Mouse (Mus musculus): ENCODE measurements around the gene Neu4. TPM values are rescaled to one million over a fixed set of nuclear protein-coding genes. Genes with fewer than 3 reads are reported as not detected.
"Not testable (repeated sequence)": the region's sequence is repeated elsewhere in the genome, so short reads cannot be mapped to it uniquely, and the experiment has no call there.

Gene Neu4
- polyA plus RNA-seq, 1 experiment: not detected

DNA sequence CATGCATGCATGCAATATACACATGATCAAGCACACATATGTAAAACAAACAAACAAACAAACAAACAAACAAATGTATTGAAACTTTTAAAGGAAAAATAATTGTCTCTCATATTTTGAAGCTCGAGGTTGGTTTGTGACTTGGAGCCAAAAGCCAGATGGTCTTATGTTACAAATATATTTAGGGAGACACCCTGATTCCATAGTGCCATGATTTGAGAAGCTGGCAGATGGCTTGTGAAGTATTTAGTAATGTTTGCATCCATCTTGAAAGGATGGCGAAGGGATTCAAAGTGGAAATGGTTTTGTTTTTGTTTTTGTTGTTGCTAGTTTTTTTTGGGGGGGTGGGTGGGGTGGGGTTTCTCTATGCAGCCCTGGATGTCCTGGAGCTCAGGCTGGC lies 19.2 kb upstream of the Neu4 start:
- H3K27ac ChIP-seq (ENCODE audit: control insufficient read depth, insufficient read depth, low read depth, low read length, poor library complexity): no peak overlapping the region
- 67% methylated on average over 2 of the region's 2 CpGs for WGBS
- no peak overlapping the region for H3K4me3 ChIP-seq (replicated peaks; ENCODE audit: control insufficient read depth, low read depth, low read length)
- H3K4me1 ChIP-seq (ENCODE audit: control insufficient read depth, insufficient read depth, low read length): no peaks in the 10 kb centered on the region
- TF ChIP-seq CTCF (IDR thresholded peaks at IDR 0.05; ENCODE audit: control insufficient read depth, insufficient read depth, low read length) (no peak), POLR2A (IDR thresholded peaks at IDR 0.05; ENCODE audit: borderline replicate concordance, control insufficient read depth, low read depth, low read length) (no peak)

DNA sequence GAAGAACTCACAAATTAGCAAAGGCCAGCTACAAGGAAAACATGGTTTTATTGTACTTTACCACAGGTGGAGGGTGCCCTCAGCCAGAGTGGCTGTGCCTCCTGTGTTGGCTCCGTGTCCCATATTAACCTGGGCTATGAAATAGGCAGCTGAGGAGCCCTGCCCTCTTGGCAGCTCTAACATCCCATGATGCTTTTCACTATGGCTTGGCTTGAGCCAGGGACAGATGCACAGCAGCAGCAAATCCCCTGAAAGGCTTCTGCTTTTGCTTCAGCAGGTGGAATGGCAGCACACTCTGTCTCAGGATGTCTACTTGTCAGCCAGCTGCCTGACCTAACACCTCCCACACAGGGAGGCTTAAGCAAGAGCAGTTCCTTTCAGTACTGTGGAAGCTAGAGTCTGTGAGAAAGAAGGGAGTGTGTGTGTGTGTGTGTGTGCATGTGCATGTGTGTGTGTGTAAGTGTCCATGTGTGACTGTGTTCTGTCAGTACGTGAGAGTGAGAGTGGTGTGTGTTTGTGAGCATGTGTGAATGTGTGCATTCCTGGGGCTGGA lies 14.2 kb upstream of the Neu4 start:
- H3K4me1 ChIP-seq (ENCODE audit: control insufficient read depth, insufficient read depth, low read length); H3K27ac ChIP-seq (ENCODE audit: control insufficient read depth, insufficient read depth, low read depth, low read length, poor library complexity); H3K4me3 ChIP-seq (replicated peaks; ENCODE audit: control insufficient read depth, low read depth, low read length): not testable (repeated sequence)
- WGBS: 49% methylated on average over 2 of the region's 2 CpGs

GRCm38 (mm10) chr1:94008826-94009225 lies 11.4 kb upstream of the Neu4 start:
- H3K27ac ChIP-seq (ENCODE audit: control insufficient read depth, insufficient read depth, low read depth, low read length, poor library complexity); H3K4me3 ChIP-seq (replicated peaks; ENCODE audit: control insufficient read depth, low read depth, low read length); H3K4me1 ChIP-seq (ENCODE audit: control insufficient read depth, insufficient read depth, low read length): not testable (repeated sequence)
- WGBS: 88% methylated on average over 16 of the region's 19 CpGs

GRCm38 (mm10) chr1:94011643-94012042 lies 8.6 kb upstream of the Neu4 start:
- TF ChIP-seq CTCF (IDR thresholded peaks at IDR 0.05; ENCODE audit: control insufficient read depth, insufficient read depth, low read length) (no peak), POLR2A (IDR thresholded peaks at IDR 0.05; ENCODE audit: borderline replicate concordance, control insufficient read depth, low read depth, low read length) (no peak)
- 42% methylated on average over 3 of the region's 3 CpGs for WGBS
- H3K4me3 ChIP-seq (replicated peaks; ENCODE audit: control insufficient read depth, low read depth, low read length): no peak overlapping the region

DNA sequence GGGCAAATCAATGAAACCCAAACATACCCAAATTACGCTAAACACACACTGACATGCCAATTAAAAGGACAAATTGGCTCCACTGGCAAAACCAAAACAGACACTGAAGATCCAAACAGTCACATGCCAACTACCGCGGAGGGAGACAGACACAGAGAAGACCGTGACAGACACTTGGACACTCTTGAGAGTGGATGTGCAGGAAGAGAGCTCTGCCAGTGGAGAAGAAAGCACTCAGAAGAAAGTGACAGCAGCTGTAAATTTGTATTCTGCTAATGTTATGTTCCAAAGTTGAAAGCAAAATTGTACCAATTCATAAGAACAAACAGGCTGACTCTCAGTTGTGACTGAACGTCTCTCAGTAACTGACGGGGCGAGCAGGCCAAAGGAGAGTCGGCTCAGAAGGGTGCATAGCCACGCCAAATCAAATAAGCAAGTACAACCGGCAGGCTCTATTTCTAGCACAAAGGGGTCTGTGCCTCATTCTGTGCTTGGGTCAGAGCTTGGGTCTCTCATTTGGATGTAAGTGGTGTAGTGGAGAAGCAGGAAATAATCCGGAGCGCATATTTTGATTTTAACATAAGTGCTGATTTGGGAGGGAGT lies 7.4 kb downstream of the Neu4 start:
- no peak overlapping the region for H3K4me3 ChIP-seq (replicated peaks; ENCODE audit: control insufficient read depth, low read depth, low read length)
- H3K27ac ChIP-seq (ENCODE audit: control insufficient read depth, insufficient read depth, low read depth, low read length, poor library complexity): no peak overlapping the region
- TF ChIP-seq POLR2A (IDR thresholded peaks at IDR 0.05; ENCODE audit: borderline replicate concordance, control insufficient read depth, low read depth, low read length): no peak
- no peak for TF ChIP-seq CTCF (IDR thresholded peaks at IDR 0.05; ENCODE audit: control insufficient read depth, insufficient read depth, low read length)
- 89% methylated on average over 12 of the region's 12 CpGs for WGBS
- H3K4me1 ChIP-seq (ENCODE audit: control insufficient read depth, insufficient read depth, low read length): no peaks in the 10 kb centered on the region

More at GRCm38 (mm10) chr1:94011643-94012042, 8.6 kb upstream of the Neu4 start:
- no peak overlapping the region for H3K27ac ChIP-seq (ENCODE audit: control insufficient read depth, insufficient read depth, low read depth, low read length, poor library complexity)
- no peaks in the 10 kb centered on the region for H3K4me1 ChIP-seq (ENCODE audit: control insufficient read depth, insufficient read depth, low read length)

DNA sequence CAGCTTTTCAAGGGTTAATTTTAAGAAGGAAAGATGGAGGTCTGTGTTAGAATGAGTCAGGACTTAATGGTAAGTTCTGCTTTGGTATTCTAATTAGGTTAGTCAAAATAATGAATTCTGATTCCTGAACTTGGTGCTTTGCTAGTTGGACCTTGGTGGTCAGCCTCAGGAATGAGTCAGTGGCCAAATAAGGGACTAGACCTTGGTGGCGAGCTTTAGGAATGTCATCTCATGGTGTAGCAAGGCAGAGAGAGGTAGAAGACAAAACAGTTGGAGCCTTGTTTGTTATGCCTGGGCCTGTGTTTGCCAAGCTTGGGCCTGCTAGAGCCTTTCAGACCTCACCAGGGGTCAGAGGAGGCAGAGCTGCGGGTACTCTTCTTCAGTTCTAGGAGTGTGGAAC lies 8.5 kb downstream of the Neu4 start:
- Histone ChIP-seq H3K4me3 (replicated peaks; ENCODE audit: control insufficient read depth, low read depth, low read length) (no peak overlapping the region), H3K27ac (ENCODE audit: control insufficient read depth, insufficient read depth, low read depth, low read length, poor library complexity) (no peak overlapping the region), H3K4me1 (ENCODE audit: control insufficient read depth, insufficient read depth, low read length) (no peaks in the 10 kb centered on the region)
- 86% methylated on average over 2 of the region's 2 CpGs for WGBS
- no peak for TF ChIP-seq POLR2A (IDR thresholded peaks at IDR 0.05; ENCODE audit: borderline replicate concordance, control insufficient read depth, low read depth, low read length)
- TF ChIP-seq CTCF (IDR thresholded peaks at IDR 0.05; ENCODE audit: control insufficient read depth, insufficient read depth, low read length): no peak

- no peak overlapping the region for H3K27ac ChIP-seq (ENCODE audit: control insufficient read depth, insufficient read depth, low read depth, low read length, poor library complexity)
- H3K4me1 ChIP-seq (ENCODE audit: control insufficient read depth, insufficient read depth, low read length): peaks cover 2% of the 10 kb centered on the region
- 77% methylated on average over 2 of the region's 2 CpGs for WGBS
- no peak for TF ChIP-seq POLR2A (IDR thresholded peaks at IDR 0.05; ENCODE audit: borderline replicate concordance, control insufficient read depth, low read depth, low read length)
- no peak for TF ChIP-seq CTCF (IDR thresholded peaks at IDR 0.05; ENCODE audit: control insufficient read depth, insufficient read depth, low read length)
- H3K4me3 ChIP-seq (replicated peaks; ENCODE audit: control insufficient read depth, low read depth, low read length): no peak overlapping the region
Measured at GRCm38 (mm10) chr1:94033075-94033602, 12.9 kb downstream of the Neu4 start.

DNA sequence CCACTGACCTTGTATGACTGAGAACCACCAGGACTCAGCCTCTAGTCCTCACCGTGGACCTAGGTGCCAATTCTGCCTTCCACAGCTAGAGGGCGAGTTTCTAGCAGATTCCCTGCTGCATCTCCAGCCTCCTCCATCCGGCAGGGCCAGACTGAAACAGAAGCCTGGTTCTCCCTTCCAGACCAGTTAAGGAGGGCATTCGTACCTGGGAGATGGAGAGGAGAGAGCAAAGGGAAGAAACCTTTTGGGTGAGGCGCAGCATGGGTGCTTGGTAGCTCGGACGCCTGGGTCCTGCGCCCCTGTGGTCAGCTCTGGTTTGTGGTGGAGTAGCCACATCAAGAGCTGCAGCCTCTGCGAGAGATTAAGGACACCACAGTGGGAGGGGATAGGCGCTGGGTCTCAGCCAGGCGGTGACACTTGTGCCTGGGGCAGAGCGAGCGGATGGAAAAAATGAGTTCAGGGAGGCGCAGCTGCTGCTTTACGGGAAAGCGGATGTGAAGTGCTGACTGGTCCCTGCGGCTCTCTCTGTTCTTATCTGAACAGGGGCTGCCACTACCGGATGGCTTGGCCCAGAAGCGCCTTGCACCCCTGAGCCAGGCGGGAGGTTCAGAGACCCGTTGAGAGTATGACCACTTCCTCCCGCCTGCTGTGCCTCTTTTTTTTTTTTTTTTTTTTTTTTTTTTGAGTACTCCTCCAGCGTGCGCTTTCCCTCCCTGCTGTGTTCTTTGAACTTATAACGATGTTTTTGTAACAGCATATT lies 14.9 kb downstream of the Neu4 start:
- TF ChIP-seq CTCF (IDR thresholded peaks at IDR 0.05; ENCODE audit: control insufficient read depth, insufficient read depth, low read length): peak; percentile 85
- TF ChIP-seq POLR2A (IDR thresholded peaks at IDR 0.05; ENCODE audit: borderline replicate concordance, control insufficient read depth, low read depth, low read length): no peak
- Histone ChIP-seq H3K4me1 (ENCODE audit: control insufficient read depth, insufficient read depth, low read length) (peaks cover 2% of the 10 kb centered on the region), H3K4me3 (replicated peaks; ENCODE audit: control insufficient read depth, low read depth, low read length) (peak overlapping the region; percentile 61), H3K27ac (ENCODE audit: control insufficient read depth, insufficient read depth, low read depth, low read length, poor library complexity) (peak overlapping the region; percentile 53)
- WGBS: under 1% methylated on average over 25 of the region's 25 CpGs
